In genomic region chrX:136067201-136067991, GRCm38 (mm10) we compare ENCODE assay signal across 11 mouse cellular contexts. TPM values are rescaled to one million over a fixed set of nuclear protein-coding genes. Genes with fewer than 3 reads are reported as not detected.
DNase-seq lines count a peak whose midpoint lies in the region; ATAC-seq lines count a peak whose summit lies in the region.
"Not testable (repeated sequence)": the region's sequence is repeated elsewhere in the genome, so short reads cannot be mapped to it uniquely, and the experiment has no call there.
"Had no signal": no experiment of that assay in that cellular context is flagged by ENCODE, and none has a peak within 500 bp of the region (broad histone marks: within the 10 kb centered on the region; RNA-seq: fewer than 3 reads in every experiment).

No protein-coding gene starts in this region.

- H3K27ac ChIP-seq in forebrain, embryonic 14.5 days (ENCODE audit: low read depth, low read length), result peak overlapping the region; percentile 80; the same call in 1 of the 2 replicates
- H3K27ac ChIP-seq in hindbrain, embryonic 14.5 days, result peak overlapping the region; percentile 86
- not testable (repeated sequence) for H3K27ac ChIP-seq in liver, embryonic 16.5 days (ENCODE audit: low read length)
- H3K27ac ChIP-seq in neural tube, embryonic 13.5 days (replicated peaks), result peak overlapping the region; percentile 83

- H3K9ac ChIP-seq in forebrain, embryonic 14.5 days (ENCODE audit: low read length), result peak overlapping the region; percentile 68
- peak overlapping the region; percentile 65 for H3K9ac ChIP-seq in hindbrain, embryonic 14.5 days
- H3K9ac ChIP-seq in liver, embryonic 16.5 days (ENCODE audit: low read depth, low read length), result not testable (repeated sequence)
- peak overlapping the region; percentile 73 for H3K9ac ChIP-seq in neural tube, embryonic 13.5 days

- peak overlapping the region; percentile 49 for H3K4me2 ChIP-seq in forebrain, embryonic 14.5 days (ENCODE audit: low read length)
- peak overlapping the region; percentile 53 for H3K4me2 ChIP-seq in hindbrain, embryonic 14.5 days (replicated peaks)
- peak overlapping the region; percentile 24; the same call in 1 of the 2 replicates for H3K4me2 ChIP-seq in liver, embryonic 16.5 days (ENCODE audit: low read depth, low read length)
- H3K4me2 ChIP-seq in neural tube, embryonic 13.5 days, result peak overlapping the region; percentile 55

- H3K36me3 ChIP-seq in forebrain, embryonic 14.5 days (ENCODE audit: control insufficient read depth, insufficient read depth, low read length); liver, embryonic 16.5 days (ENCODE audit: control insufficient read depth, insufficient read depth); neural tube, embryonic 13.5 days: not testable (repeated sequence)
- peaks cover 19% of the 10 kb centered on the region for H3K36me3 ChIP-seq in hindbrain, embryonic 14.5 days (replicated peaks; ENCODE audit: control insufficient read depth, insufficient read depth)

- DNase-seq in R1 (ENCODE audit: low read depth, low spot score), result peak; percentile 60
- DNase-seq in cerebellum, postnatal 14 days, result peak; percentile 60 to 72
- DNase-seq in forebrain, embryonic 14.5 days (ENCODE audit: low spot score), result peak; percentile 77
- peak; percentile 50 for DNase-seq in hindbrain, embryonic 14.5 days (ENCODE audit: low spot score)
- peak; percentile 30 to 33 for DNase-seq in layer of hippocampus, postnatal 14 days (ENCODE audit: low spot score in 2 of 2)
- DNase-seq in thymus, postnatal 0 days (ENCODE audit: low spot score), result peak; percentile 2

- H3K9me3 ChIP-seq in forebrain, embryonic 14.5 days (replicated peaks; ENCODE audit: control insufficient read depth, low read length); hindbrain, embryonic 14.5 days (ENCODE audit: control insufficient read depth, low read length); liver, embryonic 16.5 days (replicated peaks; ENCODE audit: control insufficient read depth, low read length); neural tube, embryonic 13.5 days: not testable (repeated sequence)

- not testable (repeated sequence) for H3K27me3 ChIP-seq in forebrain, embryonic 14.5 days (replicated peaks; ENCODE audit: control insufficient read depth, insufficient read depth, low read length); hindbrain, embryonic 14.5 days (ENCODE audit: control insufficient read depth, insufficient read depth, low read length); liver, embryonic 16.5 days (ENCODE audit: control insufficient read depth, insufficient read depth, low read depth, low read length); neural tube, embryonic 13.5 days

- 31% methylated on average over 22 of the region's 48 CpGs for WGBS in forebrain, embryonic 14.5 days
- WGBS in hindbrain, embryonic 14.5 days, result 22% methylated on average over 4 of the region's 48 CpGs
- 16% methylated on average over 8 of the region's 48 CpGs for WGBS in liver, embryonic 16.5 days (ENCODE audit: insufficient replicate concordance)
- WGBS in neural tube, embryonic 13.5 days, result 23% methylated on average over 9 of the region's 48 CpGs

- H3K4me3 ChIP-seq in forebrain, embryonic 14.5 days (ENCODE audit: low read depth, low read length), result peak overlapping the region; percentile 37
- H3K4me3 ChIP-seq in hindbrain, embryonic 14.5 days (replicated peaks; ENCODE audit: low read length), result peak overlapping the region; percentile 44
- H3K4me3 ChIP-seq in liver, embryonic 16.5 days (ENCODE audit: low read depth, low read length), result peak overlapping the region; percentile 38
- peak overlapping the region; percentile 45 for H3K4me3 ChIP-seq in neural tube, embryonic 13.5 days

- H3K4me1 ChIP-seq in forebrain, embryonic 14.5 days (ENCODE audit: control insufficient read depth, insufficient read depth, low read length); hindbrain, embryonic 14.5 days (replicated peaks; ENCODE audit: control insufficient read depth, insufficient read depth, low read length); liver, embryonic 16.5 days (ENCODE audit: control insufficient read depth, low read depth, low read length); neural tube, embryonic 13.5 days (replicated peaks): not testable (repeated sequence)

- ATAC-seq in forebrain, embryonic 14.5 days, result peak; percentile 78
- peak; percentile 75 for ATAC-seq in hindbrain, embryonic 14.5 days (ENCODE audit: low FRiP score)
- peak; percentile 15 for ATAC-seq in liver, embryonic 16.5 days (ENCODE audit: low read depth)
- ATAC-seq in neural tube, embryonic 13.5 days (ENCODE audit: low read depth), result peak; percentile 82

RNA-seq across cellular contexts. Expression of gene Bex2, which starts 0.6 kb away (rescaled TPM):
- polyA plus RNA-seq in forebrain, embryonic 14.5 days (2014; fragmentation: Nextera tagmentation; extraction: Ambion mirVana), result 515 and 569 TPM in 2 replicates
- polyA plus RNA-seq in hindbrain, embryonic 14.5 days (2014; fragmentation: Nextera tagmentation; extraction: Ambion mirVana), result 553 and 572 TPM in 2 replicates
- 100 to 1,000 TPM; 343 to 376 TPM for total RNA-seq in layer of hippocampus, postnatal 14 days (2021)
- 160 and 181 TPM in 2 replicates for polyA plus RNA-seq in liver, embryonic 16.5 days (2015; fragmentation: Nextera tagmentation; extraction: Ambion mirVana)
- 590 and 592 TPM in 2 replicates for polyA plus RNA-seq in neural tube, embryonic 13.5 days (2015; fragmentation: Nextera tagmentation; extraction: Ambion mirVana)
- 29.3 and 31.8 TPM in 2 replicates for polyA plus RNA-seq in thymus, postnatal 0 days (2015; fragmentation: Nextera tagmentation; extraction: Ambion mirVana)
- total RNA-seq: common myeloid progenitor, adult 5-6 weeks; megakaryocyte-erythroid progenitor cell, adult 5-6 weeks had no signal

RNA-seq across cellular contexts. Expression of gene Nxf3, which starts 17.7 kb away (rescaled TPM):
- 0.05 TPM in 1 of 2 replicates, not detected in the other for polyA plus RNA-seq in forebrain, embryonic 14.5 days (2014; fragmentation: Nextera tagmentation; extraction: Ambion mirVana)
- polyA plus RNA-seq in hindbrain, embryonic 14.5 days (2014; fragmentation: Nextera tagmentation; extraction: Ambion mirVana), result not detected in 2 replicates
- total RNA-seq in layer of hippocampus, postnatal 14 days (2021), result not detected
- polyA plus RNA-seq in liver, embryonic 16.5 days (2015; fragmentation: Nextera tagmentation; extraction: Ambion mirVana), result 0.14 and 0.25 TPM in 2 replicates
- not detected in 2 replicates for polyA plus RNA-seq in neural tube, embryonic 13.5 days (2015; fragmentation: Nextera tagmentation; extraction: Ambion mirVana)
- polyA plus RNA-seq in thymus, postnatal 0 days (2015; fragmentation: Nextera tagmentation; extraction: Ambion mirVana), result 0.05 TPM in 1 of 2 replicates, not detected in the other
- total RNA-seq: common myeloid progenitor, adult 5-6 weeks; megakaryocyte-erythroid progenitor cell, adult 5-6 weeks had no signal
- polyA plus RNA-seq: Patski had no signal

RNA-seq across cellular contexts. Expression of gene Arxes1, which starts 34.2 kb away (rescaled TPM):
- polyA plus RNA-seq in forebrain, embryonic 14.5 days (2014; fragmentation: Nextera tagmentation; extraction: Ambion mirVana), result 61.0 and 85.3 TPM in 2 replicates
- 140 and 149 TPM in 2 replicates for polyA plus RNA-seq in hindbrain, embryonic 14.5 days (2014; fragmentation: Nextera tagmentation; extraction: Ambion mirVana)
- total RNA-seq in layer of hippocampus, postnatal 14 days (2021), result 10 to 100 TPM; 65.0 to 75.1 TPM
- polyA plus RNA-seq in liver, embryonic 16.5 days (2015; fragmentation: Nextera tagmentation; extraction: Ambion mirVana), result 7.7 and 8.4 TPM in 2 replicates
- polyA plus RNA-seq in neural tube, embryonic 13.5 days (2015; fragmentation: Nextera tagmentation; extraction: Ambion mirVana), result 96.5 and 98.0 TPM in 2 replicates
- 2.6 and 2.7 TPM in 2 replicates for polyA plus RNA-seq in thymus, postnatal 0 days (2015; fragmentation: Nextera tagmentation; extraction: Ambion mirVana)
- total RNA-seq: common myeloid progenitor, adult 5-6 weeks; megakaryocyte-erythroid progenitor cell, adult 5-6 weeks had no signal

Comparison
In these comparisons a context has a peak if more than half of its experiments do, and no peak if none do; other contexts are left out.
1. DNase-seq: peak in every context shown above with its lines; median percentile 77 in forebrain, embryonic 14.5 days; 66 in cerebellum, postnatal 14 days; 60 in R1; 50 in hindbrain, embryonic 14.5 days; 32 in layer of hippocampus, postnatal 14 days; 2 in thymus, postnatal 0 days.
2. ATAC-seq: peak in every context shown above with its lines; median percentile 82 in neural tube, embryonic 13.5 days; 78 in forebrain, embryonic 14.5 days; 75 in hindbrain, embryonic 14.5 days; 15 in liver, embryonic 16.5 days.